Mouse (Mus musculus) T-helper 2 cell (primary cell): ENCODE results near the gene C1qtnf7.

Experiments
- in situ Hi-C: fragments of 300-600 bp; cut with MboI, MseI; formaldehyde crosslinking; loops from one replicate; pipeline ENCODE4 v1.15.1; 2025; ENCODE audit warnings: high pct_unique_total_duplicates

C1qtnf7 gene

DNA sequence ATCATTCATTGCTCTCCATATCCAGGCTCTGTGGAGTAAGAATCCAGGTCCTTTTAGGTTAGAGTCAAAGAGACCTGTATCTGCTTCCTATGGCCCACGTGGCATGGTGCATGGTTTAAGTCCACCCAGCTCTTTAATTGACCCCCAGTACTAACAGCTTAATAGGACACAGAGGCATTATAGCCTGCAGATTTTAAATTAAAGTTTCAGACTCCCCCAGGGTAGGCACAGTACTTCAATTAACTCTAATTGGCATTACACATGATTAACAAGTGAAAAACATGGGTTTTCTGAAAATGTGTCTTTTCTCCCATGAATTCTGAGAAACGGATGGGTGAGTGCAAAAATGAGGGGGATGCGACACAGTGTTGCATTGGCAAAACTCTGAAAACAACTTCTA is 92.7 kb downstream of the C1qtnf7 start:
- in situ Hi-C loops: no loop called here

DNA sequence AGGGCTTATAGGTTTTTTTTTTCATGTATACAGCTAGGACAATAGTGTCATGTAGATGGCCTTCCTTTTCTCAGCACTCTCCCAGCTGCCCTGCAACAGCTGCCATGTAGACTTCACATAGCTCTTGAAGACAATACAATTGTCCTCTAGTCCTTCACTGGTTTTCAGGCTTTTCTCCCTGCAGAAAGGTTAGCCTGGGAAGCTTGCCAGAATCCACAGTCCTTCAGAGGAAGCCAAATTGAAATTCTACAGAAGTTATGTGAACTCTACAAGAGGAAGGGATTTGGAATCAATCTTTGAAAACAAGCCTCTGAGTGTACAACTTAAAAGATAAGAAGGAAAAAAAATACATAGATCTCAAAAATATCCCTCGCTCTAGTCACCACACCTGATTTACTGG is 94.4 kb downstream of the C1qtnf7 start:
- in situ Hi-C loops: no loop called here

DNA sequence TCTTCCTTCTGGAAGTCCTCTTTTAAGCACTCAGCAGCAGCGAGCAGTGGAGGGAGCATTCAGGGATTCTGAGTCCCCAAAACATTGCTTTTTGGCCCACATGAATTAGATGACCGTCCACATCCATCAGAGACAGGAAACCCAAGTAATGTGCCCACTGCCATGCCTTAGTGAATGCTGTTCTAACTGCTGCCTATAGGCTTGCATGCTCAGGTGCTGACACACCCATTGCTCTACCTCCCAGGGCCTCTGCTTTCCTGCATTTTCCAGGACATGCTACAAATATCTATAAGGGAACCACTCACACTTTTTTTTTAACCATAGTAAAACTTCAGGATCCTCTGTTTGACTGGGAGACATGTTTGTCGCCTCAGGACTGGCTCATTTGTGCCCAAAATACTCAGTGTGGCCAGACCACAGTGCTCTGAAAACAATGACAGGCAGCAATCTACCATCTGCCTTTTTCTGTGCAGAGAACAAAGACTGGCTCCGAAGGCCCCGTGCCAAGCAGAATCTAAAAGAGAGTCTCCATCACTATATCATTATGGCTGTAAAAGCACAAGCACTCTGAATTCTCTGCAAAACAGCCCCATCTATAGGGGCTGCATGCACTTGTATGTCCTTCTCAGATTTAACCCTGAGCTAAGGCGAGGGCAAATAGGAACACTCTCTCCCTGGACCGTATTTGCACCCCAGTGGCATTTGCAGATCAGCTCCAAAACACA is 106.4 kb downstream of the C1qtnf7 start:
- in situ Hi-C loops: no loop called here

DNA sequence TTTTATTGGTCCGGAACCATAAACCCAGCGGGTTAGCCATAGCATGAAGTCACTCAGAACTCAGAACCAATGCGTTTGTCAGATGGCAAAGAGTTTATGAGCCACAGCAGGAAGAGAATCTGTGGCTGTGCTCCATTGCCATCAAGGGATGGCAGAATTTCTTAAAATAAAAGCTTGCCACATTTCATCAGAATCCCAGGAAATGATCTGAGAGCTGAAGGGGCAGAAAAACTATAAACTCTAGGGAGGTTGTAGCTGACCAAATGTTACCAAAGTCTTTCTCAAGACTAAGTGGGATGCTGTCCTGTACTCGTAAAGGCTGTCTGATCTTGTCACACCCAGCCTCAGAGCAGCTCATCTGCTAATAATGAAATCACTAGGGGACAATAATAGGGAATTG is 110.1 kb downstream of the C1qtnf7 start:
- in situ Hi-C loops: no loop called here

DNA sequence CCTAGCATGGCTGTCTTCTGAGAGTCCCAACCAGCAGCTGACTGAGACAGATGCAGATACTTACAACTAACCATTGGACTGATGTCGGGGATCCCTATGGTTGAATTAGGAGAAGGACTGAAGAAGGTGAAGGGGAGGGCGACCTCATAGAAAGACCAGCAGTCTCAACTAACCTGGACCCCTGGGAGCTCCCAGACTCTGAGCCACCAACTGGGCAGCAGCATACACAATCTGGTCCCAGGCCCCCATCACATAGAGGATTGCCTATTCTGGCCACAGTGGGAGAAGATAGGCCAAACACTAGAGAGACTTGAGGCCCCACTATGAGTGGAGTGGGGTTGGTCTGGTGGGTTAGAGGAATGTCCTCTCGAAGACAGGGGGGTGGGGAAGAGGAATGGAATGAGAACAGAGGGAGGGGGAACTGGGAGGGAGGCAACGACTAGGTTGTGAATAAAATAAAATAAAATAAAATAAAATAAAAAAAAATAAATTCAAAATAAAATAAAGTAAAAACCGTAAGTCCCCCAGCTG is 118.8 kb downstream of the C1qtnf7 start:
- in situ Hi-C loops: loop anchor here (10.0 kb wide), 1 partner anchor 209 kb away; no protein-coding TSS in a partner anchor

DNA sequence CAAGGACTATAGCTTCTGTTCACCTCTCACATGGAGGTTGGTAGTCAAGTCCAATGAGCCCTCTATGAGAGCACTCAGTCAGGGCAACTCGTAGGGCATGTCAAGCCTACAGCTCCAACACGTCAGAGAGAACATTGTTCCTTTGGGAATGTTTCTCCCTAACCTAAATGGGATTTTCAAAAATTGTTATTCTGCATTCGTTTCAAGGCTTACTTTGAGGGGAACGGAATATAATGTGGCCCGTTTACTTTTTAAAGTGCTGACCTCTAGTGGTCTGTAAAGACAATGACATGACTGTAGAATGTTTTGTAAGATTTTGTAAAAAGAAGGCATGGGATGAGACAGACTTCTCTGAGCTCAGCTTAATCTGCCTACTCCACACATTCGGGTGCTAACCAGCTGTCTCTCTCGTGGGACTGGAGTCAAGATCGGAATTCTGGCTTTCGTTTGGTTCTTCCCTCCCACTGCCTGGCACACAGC is 119.3 kb downstream of the C1qtnf7 start:
- in situ Hi-C loops: loop anchor here (10.0 kb wide), 1 partner anchor 210 kb away; no protein-coding TSS in a partner anchor

DNA sequence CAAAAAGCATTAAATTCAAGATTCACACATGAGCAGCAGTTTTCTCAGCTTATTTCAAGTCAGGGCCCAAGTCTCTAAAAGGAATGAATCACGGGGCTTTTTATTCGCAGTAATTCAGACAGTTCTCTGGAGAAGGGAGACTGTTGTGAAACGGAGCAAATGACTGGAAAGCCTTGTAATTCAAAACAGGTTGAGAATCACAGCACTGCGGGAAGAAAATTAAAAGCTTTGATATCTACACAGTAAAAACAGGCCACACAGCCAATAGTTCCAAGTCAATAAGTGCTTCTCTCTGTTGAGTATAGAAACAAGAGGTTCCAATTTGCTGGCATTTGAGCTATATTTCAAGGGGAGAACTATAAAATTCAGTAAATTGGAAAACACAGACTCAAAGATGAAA is 129.7 kb downstream of the C1qtnf7 start:
- in situ Hi-C loops: no loop called here

DNA sequence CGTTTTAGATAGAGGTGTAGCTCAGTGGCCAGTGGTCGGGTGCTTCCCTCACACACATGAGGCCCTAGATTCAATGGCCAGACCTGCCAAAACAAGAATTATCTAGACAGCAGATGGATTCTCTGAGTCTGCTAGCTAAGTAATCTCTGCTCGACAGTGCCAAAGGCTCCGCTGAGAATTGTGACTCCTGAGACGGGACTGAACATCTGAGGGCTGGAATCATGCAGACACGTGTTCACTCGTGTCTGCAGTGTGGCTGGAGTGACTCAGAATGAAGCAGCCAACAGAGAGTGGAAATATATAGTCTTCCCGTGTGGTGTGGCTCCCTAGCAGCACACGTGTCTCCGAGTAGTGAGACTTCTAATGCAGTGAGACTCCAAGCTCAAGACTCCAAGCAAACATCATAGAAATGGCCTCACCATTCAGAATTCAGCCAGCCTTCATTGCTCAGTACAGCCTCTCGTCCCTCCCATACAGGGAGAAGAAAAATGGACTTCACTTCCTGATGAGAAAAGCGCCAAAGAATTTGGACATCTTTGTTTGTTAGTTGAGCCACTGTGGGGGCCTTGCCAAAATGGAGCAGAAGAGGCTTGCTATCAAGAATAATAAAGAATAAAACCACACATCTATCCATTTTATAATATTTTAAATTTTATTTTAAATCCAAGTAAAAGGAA is 131.9 kb downstream of the C1qtnf7 start:
- in situ Hi-C loops: no loop called here

DNA sequence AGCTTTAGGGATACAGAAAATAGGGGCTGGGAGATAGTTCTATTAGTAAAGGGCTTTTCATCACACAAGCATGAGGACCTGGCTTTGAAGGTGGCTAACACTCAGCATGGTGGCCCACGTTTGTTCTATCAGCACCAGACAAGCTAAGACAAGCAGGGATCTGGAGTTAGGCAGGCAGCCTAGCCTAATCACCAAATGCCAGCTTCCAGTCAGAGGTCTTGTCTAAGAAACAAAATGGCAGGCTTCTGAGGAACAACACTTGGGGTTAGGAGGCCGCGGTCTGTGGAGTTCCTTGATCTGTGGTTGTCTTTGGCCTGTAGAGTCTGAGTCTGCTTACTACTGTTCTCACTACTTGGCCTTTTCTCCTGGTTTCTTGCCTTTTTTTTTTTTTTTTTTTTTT is 146.2 kb downstream of the C1qtnf7 start:
- in situ Hi-C loops: no loop called here

DNA sequence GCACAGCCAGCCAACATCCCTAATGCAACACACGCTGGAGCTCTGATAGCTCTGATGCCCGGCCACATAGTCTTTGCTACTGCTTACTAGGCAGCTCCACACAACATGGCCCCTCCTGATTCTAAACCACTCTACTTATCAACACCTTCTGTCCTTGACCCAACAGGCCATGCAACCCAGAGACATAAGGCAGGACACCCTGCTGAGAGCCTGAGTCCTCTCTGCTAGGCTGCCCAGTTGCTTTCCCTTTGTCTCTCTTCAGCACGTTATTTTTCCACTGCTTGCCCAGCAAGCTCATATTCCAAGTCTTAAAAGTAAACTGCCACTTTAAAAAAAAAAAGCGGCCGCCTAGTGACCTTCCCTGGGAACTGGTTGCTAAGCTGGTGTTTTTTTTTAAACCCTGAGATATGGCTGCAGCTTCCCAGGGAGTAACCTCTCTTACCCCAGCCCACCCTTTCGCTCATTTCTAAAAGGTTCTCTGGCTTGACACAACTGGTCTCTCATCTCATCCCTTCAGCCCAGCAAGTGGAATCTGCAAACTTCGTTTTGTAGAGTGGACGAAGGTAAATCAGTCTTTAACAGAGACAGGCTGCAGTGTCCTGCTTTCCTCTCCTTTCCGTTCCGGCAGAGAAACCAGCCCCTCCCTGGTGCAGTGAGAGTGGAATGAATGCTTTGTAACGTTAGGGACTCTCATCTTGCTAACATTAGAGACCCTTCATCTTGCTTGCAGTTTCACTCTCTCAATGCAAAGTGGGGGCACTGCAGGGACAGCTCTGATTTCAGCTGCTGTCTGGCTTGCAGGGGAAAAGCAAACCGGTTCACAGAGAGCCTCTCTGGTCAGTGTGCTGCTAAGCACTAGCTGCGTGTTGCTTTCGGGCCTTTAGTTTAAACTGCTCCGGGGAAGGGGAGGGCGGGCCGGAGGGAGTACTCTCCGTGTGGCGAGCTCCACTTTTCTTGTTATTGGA is 146.9 kb downstream of the C1qtnf7 start, which contains the start of gene Cc2d2a:
Cc2d2a (plus strand) TSS at position 350 of the 965 bp plus-strand sequence.
- in situ Hi-C loops: no loop called here

DNA sequence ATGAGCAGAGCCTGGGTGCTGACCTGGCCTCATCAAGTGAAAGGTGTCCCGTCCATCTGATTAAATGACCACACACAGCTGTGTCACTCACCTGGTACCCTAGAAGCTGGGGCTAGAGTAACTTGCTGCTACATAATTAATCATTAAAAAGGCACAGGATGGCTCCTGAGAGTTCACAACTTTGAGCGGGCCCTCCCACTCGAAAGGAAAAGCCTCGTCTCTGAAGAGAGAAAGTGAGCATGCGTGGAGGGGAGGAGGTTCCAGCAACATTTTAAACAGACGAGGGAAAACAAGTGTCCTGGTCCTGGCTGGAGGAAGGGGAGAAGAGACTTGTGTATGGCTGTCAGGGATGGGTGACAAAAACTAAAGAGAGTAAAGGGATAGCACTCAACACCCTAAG is 148.2 kb downstream of the C1qtnf7 start:
- in situ Hi-C loops: no loop called here

DNA sequence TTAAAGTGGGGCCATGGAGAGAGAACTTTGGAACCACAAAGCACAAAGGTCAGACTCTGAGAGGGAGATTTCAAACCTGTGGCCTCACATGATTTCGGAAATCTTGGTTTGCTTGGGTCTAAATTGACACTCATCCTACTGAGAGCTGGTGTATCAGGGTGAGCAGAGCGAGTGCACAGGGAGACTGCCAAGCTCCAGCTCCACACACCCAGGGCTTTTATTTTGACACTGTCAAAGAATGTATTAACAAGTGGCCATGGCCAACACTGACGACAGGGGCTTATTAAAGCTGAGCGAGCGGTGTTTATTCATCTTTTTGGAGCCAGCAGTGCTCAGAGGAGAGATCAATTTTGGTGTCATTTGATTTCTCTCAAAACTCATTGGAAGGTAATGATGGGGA is 149.8 kb downstream of the C1qtnf7 start:
- in situ Hi-C loops: no loop called here
